Mouse (Mus musculus): Measurements from ENCODE around the gene Dclk1. TPM values are rescaled to one million over a fixed set of nuclear protein-coding genes. Genes with fewer than 3 reads are reported as not detected.

Gene Dclk1
- polyA plus RNA-seq, 1 experiment from 2014 or later = 148 TPM

DNA sequence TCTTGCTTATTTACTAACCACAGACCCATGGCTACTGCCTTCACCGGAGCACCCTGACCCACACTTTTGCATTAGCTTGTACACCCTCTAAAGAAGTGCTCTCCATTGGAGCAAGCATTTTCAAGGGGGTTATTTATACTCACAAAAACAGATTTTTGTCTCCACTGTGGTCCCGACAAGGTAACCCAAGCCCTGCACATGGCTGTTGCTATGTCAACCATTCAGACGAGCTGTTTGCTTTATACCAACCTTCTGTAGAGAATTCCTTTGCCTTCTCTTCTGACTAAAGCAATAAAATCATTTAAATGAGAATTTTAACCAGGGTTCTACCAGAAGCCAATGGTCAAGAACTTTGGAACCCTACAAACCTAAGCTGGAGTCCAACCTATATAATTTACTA is 18.3 kb upstream of the Dclk1 start:
- 81% methylated on average over 3 of the region's 3 CpGs for WGBS
- H3K36me3 ChIP-seq (replicated peaks) = no peaks in the 10 kb centered on the region
- peaks cover 3% of the 10 kb centered on the region; the same call in 1 of the 2 replicates for H3K9me3 ChIP-seq
- no peak for ATAC-seq (ENCODE audit: low FRiP score)
- no peak overlapping the region for H3K27ac ChIP-seq
- no peaks in the 10 kb centered on the region for H3K27me3 ChIP-seq
- no peak overlapping the region for H3K4me3 ChIP-seq (replicated peaks)
- H3K9ac ChIP-seq = no peak overlapping the region
- H3K4me2 ChIP-seq = no peak overlapping the region
- H3K4me1 ChIP-seq = peaks cover 14% of the 10 kb centered on the region

DNA sequence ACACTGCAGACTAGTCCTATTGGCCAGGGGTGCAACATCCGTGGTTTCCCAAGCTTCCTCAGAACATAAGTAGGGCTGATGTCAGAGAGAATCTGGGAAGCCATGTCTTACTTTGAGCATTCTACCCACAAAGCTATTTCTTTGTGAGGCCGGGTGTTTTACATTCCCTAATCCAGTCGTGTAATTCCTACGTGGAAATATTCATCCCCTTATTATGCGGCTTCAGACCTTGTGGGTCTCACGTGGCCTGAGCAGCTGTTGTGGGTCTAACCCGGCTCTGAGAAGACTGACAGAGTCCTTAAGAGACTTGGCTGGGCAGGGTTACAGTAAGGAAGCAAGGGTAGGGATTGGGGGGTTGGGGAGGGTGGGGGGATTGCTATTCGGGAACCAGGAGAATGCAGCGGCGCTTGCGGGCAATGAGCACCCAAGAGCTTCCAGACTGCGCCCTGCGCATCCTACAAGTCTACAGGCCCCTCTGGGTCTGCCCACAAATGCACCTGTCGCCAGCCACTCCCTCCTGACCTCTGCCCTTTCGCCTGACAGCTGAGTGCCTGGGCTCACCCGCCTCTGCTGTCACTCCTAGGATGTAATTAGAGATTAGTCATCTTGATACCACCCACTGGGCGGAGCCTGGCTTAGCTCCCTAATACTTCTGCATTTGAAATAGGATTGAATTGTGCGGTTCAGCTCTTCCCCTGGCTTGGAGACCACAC is 15.5 kb upstream of the Dclk1 start:
- H3K9me3 ChIP-seq = peaks cover 3% of the 10 kb centered on the region; the same call in 1 of the 2 replicates
- 14% methylated on average over 18 of the region's 18 CpGs for WGBS
- H3K4me2 ChIP-seq = peak overlapping the region; percentile 40
- peak overlapping the region; percentile 14; the same call in 1 of the 2 replicates for H3K4me3 ChIP-seq (replicated peaks)
- H3K4me1 ChIP-seq = peaks cover 14% of the 10 kb centered on the region
- H3K27ac ChIP-seq = 0 out of 2 replicates have a peak overlapping the region, but pooled peaks have one; percentile 9
- no peaks in the 10 kb centered on the region for H3K27me3 ChIP-seq
- ATAC-seq (ENCODE audit: low FRiP score) = peak; percentile 77
- no peaks in the 10 kb centered on the region for H3K36me3 ChIP-seq (replicated peaks)
- no peak overlapping the region for H3K9ac ChIP-seq

DNA sequence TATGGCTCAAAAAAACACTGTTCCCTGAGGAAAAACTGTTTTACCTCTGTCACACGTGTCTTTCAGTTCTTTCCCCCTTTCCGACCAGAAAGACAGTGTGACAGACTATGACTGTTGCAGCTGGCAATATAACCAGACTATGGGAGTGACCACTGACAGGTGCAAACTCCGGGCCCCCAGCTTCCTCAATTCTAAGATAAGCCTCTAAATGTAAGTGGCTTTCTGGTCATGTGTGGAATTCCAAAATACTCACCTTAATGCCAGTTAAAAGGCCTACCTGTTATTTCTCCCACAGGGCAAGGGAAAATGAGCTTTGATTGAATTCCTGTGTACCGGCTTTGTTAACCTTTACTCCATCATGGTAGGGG is 15.0 kb upstream of the Dclk1 start:
- WGBS = 18% methylated on average over 4 of the region's 4 CpGs
- peak; percentile 15; the same call in 1 of the 2 replicates for ATAC-seq (ENCODE audit: low FRiP score)
- peaks cover 3% of the 10 kb centered on the region; the same call in 1 of the 2 replicates for H3K9me3 ChIP-seq
- peak overlapping the region; percentile 40 for H3K4me2 ChIP-seq
- no peak overlapping the region for H3K27ac ChIP-seq
- peaks cover 14% of the 10 kb centered on the region for H3K4me1 ChIP-seq
- no peaks in the 10 kb centered on the region for H3K36me3 ChIP-seq (replicated peaks)
- no peak overlapping the region for H3K9ac ChIP-seq
- no peaks in the 10 kb centered on the region for H3K27me3 ChIP-seq
- H3K4me3 ChIP-seq (replicated peaks) = no peak overlapping the region

DNA sequence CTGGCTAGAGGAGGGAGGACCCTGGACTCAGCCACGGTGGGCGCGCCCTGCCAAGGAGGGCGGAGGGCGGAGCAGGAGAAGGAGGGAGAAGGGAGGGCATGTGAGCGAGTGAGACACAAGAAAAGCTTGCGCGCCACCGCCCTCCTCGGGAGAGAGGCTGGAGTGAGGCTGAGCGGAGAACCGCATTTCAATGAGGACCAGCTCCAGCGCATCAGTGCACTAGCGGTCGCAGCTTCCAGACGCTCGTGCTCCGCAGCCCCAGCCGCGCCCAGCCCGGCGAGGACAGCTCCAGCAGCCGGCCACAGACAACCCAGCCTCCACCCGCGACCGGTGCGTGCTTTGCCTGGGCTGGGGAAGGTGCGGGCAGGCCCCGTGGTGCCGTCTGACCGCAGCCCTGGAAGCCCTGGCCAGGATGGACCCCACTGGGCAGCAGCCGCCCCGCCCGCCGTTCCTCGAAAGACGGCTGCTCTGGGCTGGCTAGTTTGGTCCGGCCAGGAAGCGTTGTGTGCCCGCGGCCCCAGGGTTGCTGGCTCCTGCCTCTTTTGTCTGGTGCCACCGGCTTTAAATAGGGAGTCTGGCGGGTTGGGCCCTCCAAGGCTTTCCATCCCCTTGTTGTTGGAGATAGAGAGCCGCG is 375 bp downstream of the Dclk1 start:
- no peaks in the 10 kb centered on the region for H3K27me3 ChIP-seq
- peak; percentile 95 for ATAC-seq (ENCODE audit: low FRiP score)
- WGBS = under 1% methylated on average over 44 of the region's 45 CpGs

DNA sequence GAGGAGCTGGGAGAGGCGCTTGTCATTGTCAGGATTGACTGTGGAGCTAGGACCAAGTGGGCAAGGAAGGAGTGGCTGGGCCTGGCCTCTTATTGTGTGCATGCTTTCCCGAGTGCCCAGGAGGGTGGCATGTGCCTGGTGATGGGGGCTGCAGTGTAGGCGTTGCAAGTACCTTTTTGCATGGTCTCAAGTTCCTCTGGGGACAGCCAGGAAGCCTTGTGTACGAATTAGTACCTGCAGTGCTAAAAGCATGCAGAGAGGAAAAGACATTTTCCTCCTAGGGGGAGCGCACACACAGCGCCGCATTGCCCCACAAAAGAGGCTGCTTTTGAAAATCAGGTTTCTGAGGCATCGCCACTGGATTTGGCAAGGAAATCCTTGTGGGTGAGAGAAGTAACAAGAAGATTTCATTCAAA is 900 bp downstream of the Dclk1 start:
- H3K4me3 ChIP-seq (replicated peaks) = peak overlapping the region; percentile 79
- peak overlapping the region; percentile 72 for H3K4me2 ChIP-seq
- peaks cover 25% of the 10 kb centered on the region for H3K4me1 ChIP-seq
- peak overlapping the region; percentile 94 for H3K9ac ChIP-seq
- H3K27me3 ChIP-seq = no peaks in the 10 kb centered on the region
- H3K36me3 ChIP-seq (replicated peaks) = peaks cover 12% of the 10 kb centered on the region
- WGBS = 0% methylated on average over 8 of the region's 8 CpGs
- H3K9me3 ChIP-seq = no peaks in the 10 kb centered on the region
- H3K27ac ChIP-seq = peak overlapping the region; percentile 96
- ATAC-seq (ENCODE audit: low FRiP score) = peak; percentile 64

More for the DNA sequence above, 375 bp downstream of the Dclk1 start:
- H3K9ac ChIP-seq = peak overlapping the region; percentile 94
- peak overlapping the region; percentile 72 for H3K4me2 ChIP-seq
- no peaks in the 10 kb centered on the region for H3K9me3 ChIP-seq
- H3K4me1 ChIP-seq = peaks cover 25% of the 10 kb centered on the region
- peak overlapping the region; percentile 79 for H3K4me3 ChIP-seq (replicated peaks)
- H3K36me3 ChIP-seq (replicated peaks) = peaks cover 7% of the 10 kb centered on the region; the same call in 1 of the 2 replicates
- H3K27ac ChIP-seq = peak overlapping the region; percentile 96

DNA sequence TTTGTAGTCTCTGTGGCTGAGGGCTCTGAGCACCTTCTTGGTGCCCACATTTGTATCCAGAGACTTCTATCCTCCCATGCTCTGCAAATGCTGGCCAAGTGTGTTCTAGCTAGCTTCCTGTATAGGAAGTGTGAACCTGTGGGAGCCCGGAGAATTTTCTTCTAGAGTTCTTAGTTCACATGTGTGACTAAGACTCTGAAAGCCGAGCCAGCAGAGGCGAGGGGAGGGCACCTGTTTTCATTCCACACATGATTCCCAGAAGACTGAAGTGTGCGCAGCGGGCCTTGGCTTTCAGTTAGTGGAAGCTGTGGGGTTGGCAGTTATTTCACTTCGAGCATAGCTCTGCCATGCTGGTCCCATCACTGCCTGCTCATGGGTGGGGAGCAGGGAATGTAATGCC is 1.9 kb downstream of the Dclk1 start:
- Histone ChIP-seq H3K9me3 (no peaks in the 10 kb centered on the region), H3K27ac (no peak overlapping the region), H3K36me3 (replicated peaks) (peaks cover 21% of the 10 kb centered on the region), H3K4me1 (peaks cover 29% of the 10 kb centered on the region), H3K9ac (peak overlapping the region; percentile 94), H3K27me3 (no peaks in the 10 kb centered on the region), H3K4me3 (replicated peaks) (peak overlapping the region; percentile 79), H3K4me2 (peak overlapping the region; percentile 72)
- WGBS = 68% methylated on average over 6 of the region's 6 CpGs
- no peak for ATAC-seq (ENCODE audit: low FRiP score)

DNA sequence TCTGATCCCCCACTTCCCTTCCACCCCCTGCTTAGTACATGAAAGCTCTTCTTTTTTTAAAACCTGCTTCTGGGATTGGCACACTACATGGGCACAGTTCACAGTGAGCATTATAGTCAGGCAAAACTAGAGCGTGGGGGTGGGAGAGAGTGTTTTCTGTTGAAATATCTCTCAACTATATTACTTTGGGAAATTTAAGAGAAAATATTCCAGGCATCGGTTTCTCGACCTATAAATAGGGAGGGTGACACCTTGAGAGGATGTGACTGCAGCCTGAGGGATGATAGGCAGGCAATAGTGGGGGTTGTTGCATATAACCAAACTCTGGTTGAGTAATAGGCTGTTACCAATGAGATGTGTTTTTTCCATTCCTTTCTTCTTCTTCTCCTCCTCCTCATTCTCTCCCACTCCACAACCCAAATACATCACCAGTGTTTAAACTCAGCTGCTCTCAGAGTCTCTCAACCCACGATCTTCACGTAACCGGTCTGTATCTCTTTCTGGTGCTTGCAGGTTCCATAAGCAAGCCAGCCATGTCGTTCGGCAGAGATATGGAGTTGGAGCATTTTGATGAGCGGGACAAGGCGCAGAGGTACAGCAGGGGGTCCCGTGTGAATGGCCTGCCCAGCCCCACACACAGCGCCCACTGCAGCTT is 4.6 kb downstream of the Dclk1 start:
- WGBS = 89% methylated on average over 12 of the region's 12 CpGs
- Histone ChIP-seq H3K4me3 (replicated peaks) (no peak overlapping the region), H3K27ac (no peak overlapping the region), H3K27me3 (no peaks in the 10 kb centered on the region), H3K36me3 (replicated peaks) (peaks cover 26% of the 10 kb centered on the region), H3K4me1 (peaks cover 28% of the 10 kb centered on the region), H3K4me2 (no peak overlapping the region), H3K9ac (no peak overlapping the region), H3K9me3 (no peaks in the 10 kb centered on the region)
- no peak for ATAC-seq (ENCODE audit: low FRiP score)

DNA sequence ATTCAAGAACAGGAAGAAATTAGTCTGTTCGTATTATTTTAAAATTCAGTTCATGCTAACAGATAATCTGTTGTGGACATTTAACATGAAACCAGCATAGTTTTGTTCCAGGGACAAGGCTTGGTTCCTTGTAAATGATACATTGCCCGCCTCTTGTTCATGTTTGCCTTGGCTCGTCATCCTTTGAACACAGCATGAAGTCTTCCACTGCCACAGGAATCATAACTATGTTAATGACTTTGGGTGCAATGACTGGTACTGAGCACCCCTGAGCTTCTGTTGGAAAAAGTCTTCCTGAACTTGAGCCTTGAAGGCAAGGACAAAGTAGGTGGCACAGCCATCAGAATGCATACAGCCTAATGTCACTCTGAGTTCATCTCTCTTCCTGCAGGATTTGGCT is 5.9 kb downstream of the Dclk1 start:
- no peak overlapping the region for H3K4me3 ChIP-seq (replicated peaks)
- H3K4me2 ChIP-seq = no peak overlapping the region
- peaks cover 23% of the 10 kb centered on the region for H3K4me1 ChIP-seq
- no peaks in the 10 kb centered on the region for H3K9me3 ChIP-seq
- H3K9ac ChIP-seq = no peak overlapping the region
- no peak overlapping the region for H3K27ac ChIP-seq
- ATAC-seq (ENCODE audit: low FRiP score) = no peak
- WGBS = 84% methylated on average over 3 of the region's 3 CpGs
- H3K36me3 ChIP-seq (replicated peaks) = peaks cover 35% of the 10 kb centered on the region
- H3K27me3 ChIP-seq = no peaks in the 10 kb centered on the region

DNA sequence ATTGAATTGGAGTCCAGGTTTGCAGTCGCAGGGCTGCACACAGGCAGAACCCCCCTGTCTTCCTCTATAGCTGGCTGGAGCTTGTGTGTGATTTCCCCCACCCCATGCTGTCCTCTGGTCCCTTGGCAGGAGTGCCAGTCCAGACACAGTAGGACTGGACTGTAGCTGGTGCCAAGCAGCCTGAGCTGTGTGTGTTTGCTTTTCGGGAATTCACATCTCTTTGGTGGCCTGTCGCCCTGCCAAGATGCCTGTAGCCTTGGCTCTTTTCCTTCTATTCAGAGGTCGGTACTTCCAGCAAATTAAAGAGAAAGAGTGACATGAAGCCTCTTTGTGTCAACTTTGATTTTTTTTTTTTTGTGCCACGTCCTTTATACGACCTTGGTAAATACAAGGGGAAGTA is 6.3 kb downstream of the Dclk1 start:
- WGBS = 72% methylated on average over 6 of the region's 6 CpGs
- no peak for ATAC-seq (ENCODE audit: low FRiP score)
- no peak overlapping the region for H3K4me3 ChIP-seq (replicated peaks)
- H3K9ac ChIP-seq = no peak overlapping the region
- H3K4me1 ChIP-seq = peaks cover 19% of the 10 kb centered on the region
- H3K27me3 ChIP-seq = no peaks in the 10 kb centered on the region
- H3K4me2 ChIP-seq = no peak overlapping the region
- peaks cover 38% of the 10 kb centered on the region for H3K36me3 ChIP-seq (replicated peaks)
- H3K27ac ChIP-seq = no peak overlapping the region
- H3K9me3 ChIP-seq = no peaks in the 10 kb centered on the region

DNA sequence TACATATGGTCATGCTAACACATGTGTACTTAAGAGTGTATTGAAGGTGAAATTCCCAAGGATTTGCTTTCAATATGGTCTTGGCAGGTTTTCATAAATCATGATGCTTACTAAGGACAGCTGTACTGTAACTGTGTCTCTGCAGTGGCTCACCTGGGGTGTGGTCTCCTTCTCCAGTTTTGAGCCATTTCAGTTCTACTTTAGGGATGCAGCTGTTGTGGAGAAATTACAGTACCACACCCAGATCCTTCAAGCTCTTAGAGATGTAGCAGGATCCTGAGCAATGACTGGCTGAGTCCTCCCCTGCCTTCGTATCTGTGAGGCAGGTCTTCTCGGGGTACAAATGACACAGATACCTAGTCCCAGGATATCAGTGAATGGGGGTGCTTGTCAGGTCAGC is 8.5 kb downstream of the Dclk1 start:
- H3K4me2 ChIP-seq = no peak overlapping the region
- H3K27ac ChIP-seq = no peak overlapping the region
- peaks cover 3% of the 10 kb centered on the region; the same call in 1 of the 2 replicates for H3K4me1 ChIP-seq
- H3K4me3 ChIP-seq (replicated peaks) = no peak overlapping the region
- 83% methylated on average over 2 of the region's 2 CpGs for WGBS
- no peak overlapping the region for H3K9ac ChIP-seq
- no peaks in the 10 kb centered on the region for H3K27me3 ChIP-seq
- no peaks in the 10 kb centered on the region for H3K9me3 ChIP-seq
- peaks cover 42% of the 10 kb centered on the region for H3K36me3 ChIP-seq (replicated peaks)
- no peak for ATAC-seq (ENCODE audit: low FRiP score)

DNA sequence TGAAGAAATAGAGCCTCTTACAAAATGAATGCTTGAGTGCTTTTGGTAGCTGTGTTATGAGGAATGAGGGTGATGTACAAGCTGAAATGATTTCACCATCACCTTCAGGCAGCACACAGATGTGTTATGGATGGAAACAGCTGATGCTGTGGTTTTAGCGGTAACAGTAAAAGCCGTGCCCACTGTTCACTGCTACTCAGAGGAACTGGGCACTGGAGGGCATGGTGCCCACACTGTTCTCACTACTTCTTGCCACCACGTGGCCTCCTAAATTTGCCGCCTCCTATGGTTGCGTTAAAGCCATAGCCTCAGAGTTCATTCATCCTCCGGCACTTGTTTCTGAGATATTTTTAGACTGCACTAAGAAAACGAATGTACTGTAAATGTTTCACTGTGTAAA is 18.0 kb downstream of the Dclk1 start:
- Histone ChIP-seq H3K9ac (no peak overlapping the region), H3K27ac (no peak overlapping the region), H3K36me3 (replicated peaks) (peaks cover 22% of the 10 kb centered on the region), H3K27me3 (no peaks in the 10 kb centered on the region), H3K9me3 (no peaks in the 10 kb centered on the region), H3K4me2 (no peak overlapping the region), H3K4me3 (replicated peaks) (no peak overlapping the region), H3K4me1 (no peaks in the 10 kb centered on the region)
- ATAC-seq (ENCODE audit: low FRiP score) = no peak
- 91% methylated on average over 7 of the region's 7 CpGs for WGBS

DNA sequence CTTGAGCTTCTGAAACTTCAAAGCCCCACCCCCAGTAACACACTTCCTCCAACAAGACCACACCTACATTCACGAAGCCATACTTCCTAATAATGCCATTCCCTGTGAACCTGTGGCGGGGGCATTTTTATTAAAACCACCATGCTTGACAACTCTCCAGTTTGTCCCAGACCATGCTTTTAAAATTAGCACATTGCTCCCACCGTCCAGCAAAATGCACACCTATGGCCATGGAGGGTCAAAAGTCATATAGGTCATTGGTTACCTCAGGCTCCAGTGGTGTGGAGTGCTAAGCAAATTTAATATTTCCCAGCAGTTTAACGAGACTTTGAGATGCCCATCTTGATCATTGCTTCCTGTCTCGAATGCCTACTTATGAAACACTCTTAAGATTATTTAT is 23.9 kb downstream of the Dclk1 start:
- Histone ChIP-seq H3K27me3 (no peaks in the 10 kb centered on the region), H3K9me3 (no peaks in the 10 kb centered on the region), H3K4me3 (replicated peaks) (no peak overlapping the region), H3K27ac (no peak overlapping the region), H3K9ac (no peak overlapping the region), H3K36me3 (replicated peaks) (peaks cover 9% of the 10 kb centered on the region; the same call in 1 of the 2 replicates), H3K4me2 (no peak overlapping the region), H3K4me1 (peaks cover 9% of the 10 kb centered on the region)
- ATAC-seq (ENCODE audit: low FRiP score) = no peak
- 91% methylated on average over 5 of the region's 5 CpGs for WGBS

Data from forebrain, embryonic 12.5 days (tissue).